Mouse (Mus musculus): ENCODE measurements around the gene Fmo5. TPM values are rescaled to one million over a fixed set of nuclear protein-coding genes. Genes with fewer than 3 reads are reported as not detected.

Fmo5 gene
- polyA plus RNA-seq (2021; fragmentation: Nextera tagmentation) = 2.6 and 2.7 TPM in 2 replicates
- long read RNA-seq, experiment 1, full-length matches to known transcripts = 8 of 17 reads
- long read RNA-seq, experiment 1, partial matches to known transcripts = 2 of 17 reads
- long read RNA-seq, experiment 1, other reads (novel, unspliced or antisense) = 7 of 17 reads
- long read RNA-seq, experiment 2, full-length matches to known transcripts = 1 of 3 reads
- long read RNA-seq, experiment 2, partial matches to known transcripts = 0 of 3 reads
- long read RNA-seq, experiment 2, other reads (novel, unspliced or antisense) = 2 of 3 reads

GRCm38 (mm10) chr3:97628391-97629001 is at the start of gene Fmo5:
Gene Fmo5, plus strand, starts transcription at chr3:97628804.

DNA sequence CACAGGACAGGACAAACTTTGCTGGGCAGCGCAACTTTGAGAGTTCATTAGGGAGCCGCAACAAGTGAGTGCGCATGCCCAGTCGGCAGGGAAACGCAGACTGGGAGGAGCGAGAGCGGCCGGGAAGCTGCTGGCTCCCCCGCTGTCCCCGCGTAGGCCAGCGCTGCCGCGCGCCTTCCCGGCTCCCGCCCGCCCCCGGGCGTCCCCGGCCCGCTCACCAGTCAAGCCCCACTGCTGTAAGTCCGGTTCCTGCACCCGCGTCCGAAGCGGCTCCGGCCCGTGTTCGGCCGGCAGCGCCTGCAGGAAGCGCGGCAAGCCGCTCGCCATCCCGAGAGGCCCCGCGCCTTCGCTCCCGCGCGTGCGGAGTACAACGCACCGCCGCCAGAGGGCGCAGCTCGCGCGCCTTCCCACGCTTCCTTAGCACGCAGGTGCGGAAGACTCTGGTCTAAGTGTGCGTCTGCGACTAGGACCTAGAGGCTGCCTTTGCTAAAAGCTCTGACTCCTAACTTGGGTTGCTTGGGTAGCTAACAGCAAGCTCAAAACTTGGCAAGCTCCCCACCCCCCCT is 18.7 kb upstream of the Fmo5 start, which contains the start of gene Chd1l:
Gene Chd1l, minus strand, starts transcription at position 359 of the 566 bp plus-strand sequence.

GRCm38 (mm10) chr3:97657655-97658411 is 29.2 kb downstream of the Fmo5 start, which contains the start of gene Prkab2:
Gene Prkab2, plus strand, starts transcription at chr3:97658193.

DNA sequence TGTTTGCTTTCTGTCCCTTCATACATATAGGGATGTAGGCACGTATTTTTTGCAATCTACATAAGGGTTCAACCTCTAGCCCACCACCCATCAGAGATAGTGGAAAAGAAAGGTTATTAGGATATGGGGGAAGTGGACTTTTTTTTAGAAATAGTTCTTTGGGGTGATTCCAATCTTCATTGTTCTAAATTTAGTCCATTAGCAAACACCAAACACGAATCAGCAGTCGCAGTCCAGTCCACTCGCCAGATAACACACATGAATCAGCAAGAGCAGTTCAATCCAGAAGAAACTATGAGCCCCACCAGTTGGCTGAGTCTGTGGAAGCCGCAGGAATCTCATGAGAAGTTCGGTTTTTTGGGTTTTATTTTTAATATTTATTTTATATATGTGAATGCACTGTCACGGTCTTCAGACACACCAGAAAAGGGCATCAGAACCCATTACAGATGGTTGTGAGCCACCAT is 46.1 kb downstream of the Fmo5 start, which contains the start of gene Gm17651:
Gene Gm17651, minus strand, starts transcription at position 51 of the 467 bp plus-strand sequence.

Other genes starting within 250 kb of the Fmo5 start
- not detected in 2 replicates for gene Olfr1402, start 206.8 kb upstream of the Fmo5 start, polyA plus RNA-seq (2021; fragmentation: Nextera tagmentation)
- gene Chd1l, start 18.6 kb upstream of the Fmo5 start, polyA plus RNA-seq (2021; fragmentation: Nextera tagmentation) = 4.7 and 6.6 TPM in 2 replicates
- 6.8 and 7.0 TPM in 2 replicates for gene Prkab2, start 29.4 kb downstream of the Fmo5 start, polyA plus RNA-seq (2021; fragmentation: Nextera tagmentation)
- not detected in 2 replicates for gene Gm17651, start 45.9 kb downstream of the Fmo5 start, polyA plus RNA-seq (2021; fragmentation: Nextera tagmentation)

All from left cerebral cortex, adult 6 months (tissue).